Comparison of ENCODE assay signal across 10 mouse cellular contexts in genomic region chr3:56097105-56097504, GRCm38 (mm10).
DNase-seq lines count a peak whose midpoint lies in the region; ATAC-seq and TF ChIP-seq lines count a peak whose summit lies in the region.
"Had no signal": no experiment of that assay in that cellular context is flagged by ENCODE, and none has a peak within 500 bp of the region (broad histone marks: within the 10 kb centered on the region; RNA-seq: fewer than 3 reads in every experiment).

No protein-coding gene starts in this region.

- TF ChIP-seq CTCF in forebrain, postnatal 0 days (IDR thresholded peaks at IDR 0.05; ENCODE audit: low read depth): no peak

- no peaks in the 10 kb centered on the region for H3K36me3 ChIP-seq in forebrain, embryonic 13.5 days (ENCODE audit: poor library complexity, severe bottlenecking)
- no peaks in the 10 kb centered on the region for H3K36me3 ChIP-seq in forebrain, postnatal 0 days (ENCODE audit: insufficient read depth)
- no peaks in the 10 kb centered on the region for H3K36me3 ChIP-seq in lung, embryonic 16.5 days (ENCODE audit: control insufficient read depth, insufficient read depth, low read length)
- H3K36me3 ChIP-seq in kidney, embryonic 15.5 days: no peaks in the 10 kb centered on the region
- H3K36me3 ChIP-seq: liver, embryonic 13.5 days had no signal

- no peaks in the 10 kb centered on the region for H3K9me3 ChIP-seq in forebrain, embryonic 13.5 days (replicated peaks)
- no peaks in the 10 kb centered on the region for H3K9me3 ChIP-seq in forebrain, postnatal 0 days (ENCODE audit: low read length)
- no peaks in the 10 kb centered on the region for H3K9me3 ChIP-seq in lung, embryonic 16.5 days (ENCODE audit: control insufficient read depth, low read length)
- no peaks in the 10 kb centered on the region for H3K9me3 ChIP-seq in kidney, embryonic 15.5 days (replicated peaks)
- H3K9me3 ChIP-seq: liver, embryonic 13.5 days had no signal

- DNase-seq in forebrain, postnatal 0 days: no peak
- DNase-seq in lung, postnatal 14 days: no peak
- DNase-seq in retina, postnatal 1 day: peak; percentile 41
- DNase-seq in urinary bladder, postnatal 25 days (ENCODE audit: low spot score): no peak
- DNase-seq: cerebellum, postnatal 36 days; liver, embryonic 13.5 days had no signal

- H3K9ac ChIP-seq in forebrain, embryonic 13.5 days: no peak overlapping the region
- H3K9ac ChIP-seq in forebrain, postnatal 0 days: no peak overlapping the region
- no peak overlapping the region for H3K9ac ChIP-seq in lung, embryonic 16.5 days (ENCODE audit: low read length)
- H3K9ac ChIP-seq in kidney, embryonic 15.5 days: no peak overlapping the region
- H3K9ac ChIP-seq: liver, embryonic 13.5 days had no signal

- H3K4me1 ChIP-seq in forebrain, embryonic 13.5 days: peaks cover 10% of the 10 kb centered on the region
- 0 out of 2 replicates have a peak, but pooled peaks cover 9% of the 10 kb centered on the region for H3K4me1 ChIP-seq in forebrain, postnatal 0 days (ENCODE audit: insufficient read depth)
- no peaks in the 10 kb centered on the region; the same call in 1 of the 2 replicates for H3K4me1 ChIP-seq in lung, embryonic 16.5 days (replicated peaks; ENCODE audit: control insufficient read depth, insufficient read depth, low read length)
- 0 out of 2 replicates have a peak, but pooled peaks cover 4% of the 10 kb centered on the region for H3K4me1 ChIP-seq in kidney, embryonic 15.5 days
- H3K4me1 ChIP-seq: liver, embryonic 13.5 days had no signal

- WGBS in forebrain, embryonic 13.5 days: 9% methylated on average over 5 of the region's 5 CpGs
- 18% methylated on average over 5 of the region's 5 CpGs for WGBS in forebrain, postnatal 0 days
- 33% methylated on average over 5 of the region's 5 CpGs for WGBS in lung, embryonic 16.5 days
- WGBS in kidney, embryonic 15.5 days: 35% methylated on average over 5 of the region's 5 CpGs

- no peaks in the 10 kb centered on the region for H3K27me3 ChIP-seq in forebrain, embryonic 13.5 days
- H3K27me3 ChIP-seq in forebrain, postnatal 0 days (ENCODE audit: insufficient read depth, low read length): no peaks in the 10 kb centered on the region
- H3K27me3 ChIP-seq in lung, embryonic 16.5 days (ENCODE audit: control insufficient read depth, insufficient read depth, low read depth, low read length): no peaks in the 10 kb centered on the region
- no peaks in the 10 kb centered on the region for H3K27me3 ChIP-seq in kidney, embryonic 15.5 days
- H3K27me3 ChIP-seq: liver, embryonic 13.5 days had no signal

- peak overlapping the region; percentile 35; the same call in 1 of the 2 replicates for H3K27ac ChIP-seq in forebrain, embryonic 13.5 days
- H3K27ac ChIP-seq in forebrain, postnatal 0 days (ENCODE audit: low read depth, low read length): no peak overlapping the region
- H3K27ac ChIP-seq in lung, embryonic 16.5 days (ENCODE audit: low read length): peak overlapping the region; percentile 36; the same call in 1 of the 2 replicates
- peak overlapping the region; percentile 1; the same call in 1 of the 2 replicates for H3K27ac ChIP-seq in kidney, embryonic 15.5 days
- H3K27ac ChIP-seq: liver, embryonic 13.5 days had no signal

- 0 out of 2 replicates have a peak, but pooled peaks have one; percentile 21 for ATAC-seq in forebrain, embryonic 13.5 days
- no peak for ATAC-seq in forebrain, postnatal 0 days
- ATAC-seq in lung, embryonic 16.5 days (ENCODE audit: low read depth): no peak
- no peak for ATAC-seq in kidney, embryonic 15.5 days (replicated peaks; ENCODE audit: low FRiP score)
- no peak for ATAC-seq in granulocyte monocyte progenitor cell, adult 5-6 weeks (replicated peaks; ENCODE audit: poor library complexity, severe bottlenecking)

- no peak overlapping the region for H3K4me3 ChIP-seq in forebrain, embryonic 13.5 days
- no peak overlapping the region for H3K4me3 ChIP-seq in forebrain, postnatal 0 days (ENCODE audit: low read depth, low read length)
- no peak overlapping the region for H3K4me3 ChIP-seq in lung, embryonic 16.5 days (ENCODE audit: low read length)
- H3K4me3 ChIP-seq in kidney, embryonic 15.5 days (replicated peaks): no peak overlapping the region
- H3K4me3 ChIP-seq: liver, embryonic 13.5 days had no signal

- no peak overlapping the region for H3K4me2 ChIP-seq in forebrain, embryonic 13.5 days
- H3K4me2 ChIP-seq in forebrain, postnatal 0 days (ENCODE audit: low read depth): no peak overlapping the region
- H3K4me2 ChIP-seq in lung, embryonic 16.5 days (ENCODE audit: low read depth, low read length): no peak overlapping the region
- H3K4me2 ChIP-seq in kidney, embryonic 15.5 days: no peak overlapping the region
- H3K4me2 ChIP-seq: liver, embryonic 13.5 days had no signal
